Mouse (Mus musculus) ES-Bruce4 (cell line): ENCODE measurements around the gene Pgm3. TPM values are rescaled to one million over a fixed set of nuclear protein-coding genes. Genes with fewer than 3 reads are reported as not detected.

Experiments used
- H3K27ac ChIP-seq: 2 replicates; pipeline ENCODE4 v1.5.1; 2012; ENCODE audit warnings: low read length, inconsistent platforms; ENCODE audit not compliant: insufficient read depth
- H3K27me3 ChIP-seq: 2 replicates; pipeline ENCODE4 v1.6.1; 2012; ENCODE audit warnings: mild to moderate bottlenecking, low read length, inconsistent platforms; ENCODE audit not compliant: control insufficient read depth, poor library complexity, insufficient read depth, severe bottlenecking
- H3K36me3 ChIP-seq: 2 replicates; pipeline ENCODE4 v1.6.1; 2012; ENCODE audit warnings: inconsistent platforms, mild to moderate bottlenecking, low read length, moderate library complexity; ENCODE audit not compliant: control insufficient read depth, poor library complexity, insufficient read depth, severe bottlenecking
- H3K4me1 ChIP-seq: one replicate; pipeline ENCODE4 v1.8.1; 2011; ENCODE audit warnings: low read length; ENCODE audit not compliant: control insufficient read depth, insufficient read depth
- H3K4me3 ChIP-seq: 2 replicates; pipeline ENCODE4 v1.5.1; 2011; ENCODE audit warnings: low read depth, mild to moderate bottlenecking, low read length
- H3K9ac ChIP-seq: 2 replicates; pipeline ENCODE4 v1.6.1; 2012; ENCODE audit warnings: low read depth, mild to moderate bottlenecking, inconsistent platforms; ENCODE audit not compliant: poor library complexity, severe bottlenecking
- H3K9me3 ChIP-seq: replicated peaks from 2 replicates; pipeline ENCODE4 v1.6.1; 2012; ENCODE audit warnings: mild to moderate bottlenecking, low read length, inconsistent platforms; ENCODE audit not compliant: control insufficient read depth, poor library complexity, insufficient read depth, severe bottlenecking
- CTCF ChIP-seq: IDR thresholded peaks from one replicate; pipeline ENCODE4 v1.8.1; 2011; ENCODE audit warnings: low read depth, low read length
- EP300 ChIP-seq: IDR thresholded peaks from 2 replicates; pipeline ENCODE4 v1.6.1; 2011; ENCODE audit warnings: low read depth, low read length; ENCODE audit not compliant: insufficient read depth
- POLR2A ChIP-seq: IDR thresholded peaks from one replicate; pipeline ENCODE4 v1.8.1; 2011; ENCODE audit warnings: low read length; ENCODE audit not compliant: insufficient read depth
- polyA plus RNA-seq: library from polyadenylated mRNA; stranded (reverse); fragments of >200 nt; gene quantifications from 2 replicates; pipeline ENCODE4 v1.2.4, GENCODE M21; 2011; ENCODE audit warnings: low read depth; ENCODE audit not compliant: missing spikeins, insufficient read depth, insufficient read length

The Pgm3 gene
- 28.1 and 34.3 TPM in 2 replicates for polyA plus RNA-seq

DNA sequence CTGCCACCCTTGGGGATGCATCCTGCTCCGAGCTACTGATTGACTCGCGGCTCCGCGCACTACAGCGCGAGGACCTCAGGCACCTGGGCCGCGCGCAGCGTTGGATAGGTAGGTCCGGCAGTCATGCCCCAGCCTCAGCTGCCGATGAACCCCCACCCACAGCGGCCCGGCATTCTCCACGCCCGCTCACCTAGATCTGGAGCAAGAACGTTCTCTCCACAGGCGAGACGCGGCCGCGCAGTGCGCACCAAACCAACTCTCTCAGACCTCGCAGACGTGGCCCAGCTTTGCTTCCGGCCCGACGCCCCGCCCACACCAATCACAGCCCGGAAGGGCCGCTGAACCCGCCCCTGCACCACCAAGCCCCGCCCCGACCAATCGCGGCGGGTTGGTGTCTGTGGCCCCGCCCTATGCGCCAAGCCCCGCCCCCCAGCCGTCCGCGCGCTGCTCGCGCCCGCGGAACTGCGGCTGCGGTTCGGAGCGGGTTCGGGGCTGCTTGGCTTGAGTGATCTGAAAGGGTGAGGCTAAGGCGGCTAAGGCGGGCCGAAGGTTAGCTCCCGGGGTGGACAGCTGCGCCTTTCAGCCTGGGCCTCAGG, at the start of gene Pgm3, which contains the start of gene Rwdd2a:
Gene Pgm3 (minus strand): TSS at position 303 of the 596 bp plus-strand sequence.
Gene Rwdd2a (plus strand): TSS at position 452 of the 596 bp plus-strand sequence.
- Histone ChIP-seq H3K9ac (peak within 1 kb of the TSS; percentile 63), H3K4me3 (peak within 1 kb of the TSS; percentile 94), H3K27me3 (no peaks in the 10 kb centered on the region), H3K27ac (no peak within 1 kb of the TSS), H3K4me1 (no peaks in the 10 kb centered on the region), H3K36me3 (peaks cover 15% of the 10 kb centered on the region), H3K9me3 (no peaks in the 10 kb centered on the region)
- no peak for TF ChIP-seq CTCF
- peak; percentile 76 for TF ChIP-seq POLR2A

DNA sequence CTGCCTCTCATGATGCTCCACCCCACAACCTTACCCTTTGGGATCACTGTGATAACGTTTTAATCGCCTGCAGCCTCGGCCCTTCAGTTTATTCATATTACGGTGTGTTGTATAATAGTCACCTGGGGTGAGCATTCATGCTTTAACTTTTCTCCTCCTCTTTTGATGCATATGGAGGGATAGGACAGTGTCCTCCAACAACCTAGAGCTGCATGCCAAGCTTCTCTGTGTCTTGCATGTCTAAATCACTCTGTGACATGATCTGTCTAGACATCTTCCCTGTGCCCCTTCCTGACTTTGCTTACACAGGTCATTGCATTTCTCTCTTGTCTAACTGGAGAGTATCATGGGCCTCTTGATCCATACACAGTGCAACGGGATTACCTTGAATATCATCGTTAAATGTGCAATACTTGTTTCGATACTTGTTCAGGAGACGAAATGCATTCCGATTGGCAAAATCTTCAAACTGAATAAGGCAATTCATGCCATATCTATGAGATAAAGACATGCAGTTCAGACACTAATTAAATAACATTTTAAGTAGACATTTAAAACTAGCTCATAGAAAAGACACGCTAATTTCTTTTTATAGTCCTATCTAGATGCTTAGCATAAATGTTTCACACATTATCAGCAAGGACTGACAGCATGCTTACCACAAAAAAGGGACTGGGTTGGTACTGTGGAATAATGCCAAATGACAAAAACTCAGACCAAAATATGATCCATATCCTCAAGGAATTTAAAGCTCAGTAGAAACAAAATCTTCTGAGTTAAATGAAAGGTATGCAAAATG, 47.9 kb upstream of the Pgm3 start:
- no peak overlapping the region for H3K27ac ChIP-seq
- H3K4me1 ChIP-seq, result no peaks in the 10 kb centered on the region
- H3K27me3 ChIP-seq, result no peaks in the 10 kb centered on the region
- no peak for TF ChIP-seq CTCF
- TF ChIP-seq POLR2A, result no peak
- TF ChIP-seq EP300, result no peak
- H3K4me3 ChIP-seq, result no peak overlapping the region
- H3K9me3 ChIP-seq, result no peaks in the 10 kb centered on the region
- H3K36me3 ChIP-seq, result no peaks in the 10 kb centered on the region
- no peak overlapping the region for H3K9ac ChIP-seq

DNA sequence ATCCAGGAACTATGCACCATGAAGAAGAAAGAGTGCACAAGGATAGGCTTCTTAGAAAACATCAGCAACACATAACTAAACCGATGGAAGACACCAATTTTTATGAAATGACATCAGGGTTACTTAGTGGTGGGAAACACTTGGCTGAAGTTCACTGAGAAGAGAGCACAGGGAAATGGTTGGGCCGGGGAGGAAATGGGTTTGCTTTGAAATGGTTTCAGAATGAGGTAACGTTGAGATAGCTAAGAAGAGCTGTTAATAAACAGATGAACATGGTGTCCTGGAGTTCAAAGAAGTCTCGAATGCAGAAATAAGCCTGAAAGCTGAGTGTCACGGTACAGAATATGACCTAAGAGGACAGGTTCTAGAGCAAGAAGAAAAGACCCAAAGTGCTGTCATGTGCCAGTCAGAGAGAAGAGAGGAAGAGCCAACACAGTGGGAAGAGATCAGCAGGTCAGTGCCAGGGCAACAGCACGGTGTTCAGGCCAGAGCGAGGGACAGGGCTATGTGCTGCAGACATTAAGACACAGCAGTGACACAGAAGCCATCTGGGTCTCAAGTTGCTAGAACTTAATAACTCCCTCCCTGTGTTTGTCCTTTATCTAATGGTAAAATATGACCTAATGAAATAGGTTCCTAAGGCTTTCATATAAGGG, 46.3 kb upstream of the Pgm3 start:
- Histone ChIP-seq H3K4me3 (no peak overlapping the region), H3K27ac (no peak overlapping the region), H3K27me3 (no peaks in the 10 kb centered on the region), H3K36me3 (no peaks in the 10 kb centered on the region), H3K4me1 (no peaks in the 10 kb centered on the region), H3K9ac (no peak overlapping the region), H3K9me3 (no peaks in the 10 kb centered on the region)
- TF ChIP-seq EP300 (no peak), CTCF (no peak), POLR2A (no peak)

DNA sequence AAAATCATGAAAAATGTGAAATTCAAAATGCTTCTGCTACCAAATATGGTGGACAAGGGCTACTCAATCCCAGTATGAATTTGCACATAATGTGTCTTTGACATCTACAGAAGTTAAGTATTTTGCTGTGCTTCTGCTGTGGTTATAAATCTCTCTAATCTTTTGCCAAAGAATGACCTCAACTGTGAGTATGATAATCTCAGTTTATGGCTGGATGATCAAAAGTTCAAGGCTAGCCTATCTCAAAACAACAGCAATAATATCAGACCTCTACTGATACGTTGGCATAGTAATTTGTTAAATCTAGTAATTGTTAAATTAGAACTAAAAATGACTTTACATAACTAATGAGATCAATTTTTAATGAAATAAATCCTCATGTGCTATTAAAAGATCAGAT, 44.1 kb upstream of the Pgm3 start:
- no peak overlapping the region for H3K4me3 ChIP-seq

DNA sequence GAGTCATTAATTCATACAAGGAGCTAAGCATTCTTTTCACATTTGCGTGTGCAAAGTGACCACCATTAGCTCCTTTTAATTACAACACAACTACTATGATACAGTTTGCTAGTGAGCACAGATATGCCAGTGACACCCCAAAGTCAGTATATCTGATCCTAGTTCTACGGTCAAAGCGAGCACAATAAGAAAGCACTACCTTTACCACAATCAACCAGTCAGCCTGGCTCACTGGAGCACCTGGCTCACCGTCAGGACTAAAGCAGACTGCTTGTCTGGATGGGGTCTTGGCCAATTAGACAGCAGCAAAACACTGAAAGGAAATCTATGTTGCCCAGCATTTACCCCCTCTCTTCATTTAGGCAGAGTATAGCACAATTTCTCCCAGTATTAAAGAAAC, 40.4 kb upstream of the Pgm3 start:
- H3K27me3 ChIP-seq, result no peaks in the 10 kb centered on the region
- no peaks in the 10 kb centered on the region for H3K9me3 ChIP-seq
- no peak overlapping the region for H3K27ac ChIP-seq
- TF ChIP-seq POLR2A, result no peak
- TF ChIP-seq EP300, result no peak
- TF ChIP-seq CTCF, result no peak
- H3K4me3 ChIP-seq, result no peak overlapping the region
- H3K36me3 ChIP-seq, result no peaks in the 10 kb centered on the region
- H3K4me1 ChIP-seq, result no peaks in the 10 kb centered on the region
- H3K9ac ChIP-seq, result no peak overlapping the region

More for the DNA sequence above, 44.1 kb upstream of the Pgm3 start:
- Histone ChIP-seq H3K27me3 (no peaks in the 10 kb centered on the region), H3K4me1 (no peaks in the 10 kb centered on the region), H3K9me3 (no peaks in the 10 kb centered on the region), H3K9ac (no peak overlapping the region), H3K36me3 (no peaks in the 10 kb centered on the region), H3K27ac (no peak overlapping the region)
- TF ChIP-seq EP300 (no peak), CTCF (no peak), POLR2A (no peak)

DNA sequence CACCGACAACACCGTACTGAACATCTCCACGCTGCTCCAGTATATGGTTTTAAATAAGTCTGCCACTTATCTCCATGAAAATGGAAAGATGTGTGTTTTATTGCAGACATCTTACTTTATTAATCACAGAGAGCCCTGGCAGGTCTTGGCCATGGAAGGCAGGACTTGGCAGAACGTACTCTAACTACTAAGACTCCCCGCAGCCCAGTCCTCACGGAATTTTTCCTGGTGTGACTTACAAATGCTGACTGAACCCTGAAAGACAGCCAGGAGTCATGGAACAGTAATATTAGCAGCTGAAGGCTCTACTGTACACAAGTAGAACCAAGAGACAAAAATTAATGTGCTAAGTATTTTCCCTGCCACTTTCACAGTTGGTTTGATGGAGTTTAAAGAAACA, 34.1 kb upstream of the Pgm3 start:
- H3K27me3 ChIP-seq, result no peaks in the 10 kb centered on the region
- no peak overlapping the region for H3K27ac ChIP-seq
- no peaks in the 10 kb centered on the region for H3K4me1 ChIP-seq
- no peaks in the 10 kb centered on the region for H3K36me3 ChIP-seq
- no peaks in the 10 kb centered on the region for H3K9me3 ChIP-seq
- TF ChIP-seq POLR2A (no peak), EP300 (no peak), CTCF (no peak)
- no peak overlapping the region for H3K9ac ChIP-seq
- H3K4me3 ChIP-seq, result no peak overlapping the region
